Mouse (Mus musculus) heart, postnatal 10 days (tissue): Measurements from ENCODE around the gene Hivep3. TPM values are rescaled to one million over a fixed set of nuclear protein-coding genes. Genes with fewer than 3 reads are reported as not detected.

Experiments
- DNase-seq, 2 experiments: peaks; one replicate each; pipeline ENCODE4 v3.0.0; 2021
- intact Hi-C: fragments of 180-260 bp; cut with DNase I; formaldehyde crosslinking; loops from one replicate; pipeline ENCODE4 v1.15.1; 2025
- total RNA-seq, 2 experiments: library from RNA; stranded (reverse); gene quantifications; 2 replicates each; pipeline ENCODE4 v1.2.3; 2021

Hivep3 gene
- total RNA-seq, 2 experiments from 2014 or later, result 5.7 to 5.9 TPM

DNA sequence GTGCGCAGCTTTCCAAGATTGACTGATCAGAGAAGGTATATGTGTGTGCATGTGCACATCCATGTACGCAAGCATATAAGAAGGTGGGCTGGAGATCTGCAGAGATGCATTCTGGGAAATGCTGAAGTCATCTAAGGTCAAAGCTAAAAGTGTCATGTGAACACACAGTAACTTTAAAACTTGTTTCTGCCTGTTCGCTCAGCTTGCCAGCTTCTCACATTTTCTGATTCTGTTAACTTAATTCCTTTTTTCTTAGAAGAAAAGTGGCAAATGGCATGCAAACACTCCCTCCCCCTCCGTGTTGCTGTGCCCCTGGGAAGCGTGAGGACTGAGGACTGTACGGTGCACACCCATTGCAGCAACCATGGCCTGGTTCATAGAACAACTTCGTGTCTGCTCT, 308.9 kb downstream of the Hivep3 start:
- DNase-seq, result no peak
- intact Hi-C loops, result no loop called here

DNA sequence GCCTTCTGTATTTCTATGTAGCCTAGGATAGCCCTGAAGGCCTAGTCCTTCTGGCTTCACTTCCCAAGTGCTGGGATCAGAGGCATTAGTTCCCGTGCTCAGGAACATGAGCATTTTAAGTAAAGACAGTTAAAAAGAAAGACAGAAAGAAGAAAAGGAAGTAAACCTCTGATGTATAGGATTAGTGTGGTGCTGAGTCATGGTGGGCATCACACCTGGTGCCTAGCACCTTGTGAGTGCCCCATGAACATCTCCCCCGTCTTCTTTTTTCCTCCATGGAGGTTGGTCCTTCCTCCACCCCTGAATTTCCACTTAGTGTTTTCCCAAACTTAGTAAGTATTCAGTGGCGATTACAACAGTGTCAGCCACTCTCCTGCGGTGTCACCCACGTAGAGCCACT, 311.0 kb downstream of the Hivep3 start:
- no peak for DNase-seq
- intact Hi-C loops, result no loop called here

DNA sequence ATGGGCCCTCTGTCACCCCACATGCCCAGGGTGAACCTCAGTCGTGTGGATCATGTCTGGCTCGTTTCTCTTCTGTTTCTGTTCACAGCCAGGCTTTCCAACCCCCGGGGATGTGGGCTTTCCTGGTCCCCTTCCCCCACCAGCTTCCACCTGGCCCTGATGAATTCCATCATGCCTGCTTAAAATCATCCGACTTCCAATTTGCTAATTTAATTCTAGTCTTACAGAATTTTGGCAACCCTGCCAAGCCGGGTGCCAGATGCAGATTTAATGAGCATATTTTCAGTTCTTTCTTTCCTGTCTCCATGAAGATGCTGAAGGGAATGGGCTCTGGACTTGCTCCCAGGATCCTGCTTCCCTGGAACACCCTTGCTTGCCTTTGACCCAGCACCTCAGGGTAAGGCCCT, 311.6 kb downstream of the Hivep3 start:
- DNase-seq, result no peak
- intact Hi-C loops, result no loop called here

DNA sequence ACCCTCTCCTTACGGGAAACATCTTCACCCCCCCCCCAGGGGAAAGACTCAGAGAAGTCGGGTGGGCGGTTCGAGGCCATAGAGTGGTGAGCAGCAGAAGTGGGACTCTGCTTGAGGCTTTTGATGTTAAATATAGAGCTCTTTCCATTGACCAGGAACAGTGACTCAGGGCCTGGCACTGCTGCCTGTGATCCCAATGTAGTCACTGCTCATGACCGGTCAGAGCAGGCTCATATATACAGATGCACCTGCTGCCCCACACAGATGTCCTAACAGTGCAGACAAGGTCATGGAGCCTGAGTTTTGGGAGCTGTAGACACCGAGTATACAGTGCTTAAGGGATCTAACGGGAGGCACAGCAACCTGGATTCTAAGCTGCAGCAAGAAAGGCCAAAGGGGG, 312.3 kb downstream of the Hivep3 start:
- intact Hi-C loops, result no loop called here
- no peak for DNase-seq

DNA sequence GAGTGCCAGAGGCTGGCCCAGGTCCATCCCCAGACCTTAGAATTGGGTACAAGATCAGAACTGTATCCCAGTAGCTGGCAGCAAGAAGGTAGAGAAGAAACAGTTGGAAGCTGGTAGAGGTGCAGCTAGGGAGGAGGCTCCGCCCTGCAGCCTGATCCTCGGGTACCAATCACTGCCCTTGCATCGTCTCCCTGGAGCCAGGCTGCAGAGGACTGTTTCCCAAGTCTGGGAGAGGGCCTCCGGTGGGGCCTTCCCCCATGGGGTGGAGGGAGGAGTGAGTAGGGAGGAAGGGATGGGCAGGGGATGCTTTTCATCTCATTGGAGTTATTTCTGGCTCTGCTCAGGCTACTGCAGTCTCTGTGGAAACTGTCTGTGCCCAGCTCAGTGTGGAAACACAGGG, 313.5 kb downstream of the Hivep3 start:
- intact Hi-C loops, result no loop called here
- no peak for DNase-seq

DNA sequence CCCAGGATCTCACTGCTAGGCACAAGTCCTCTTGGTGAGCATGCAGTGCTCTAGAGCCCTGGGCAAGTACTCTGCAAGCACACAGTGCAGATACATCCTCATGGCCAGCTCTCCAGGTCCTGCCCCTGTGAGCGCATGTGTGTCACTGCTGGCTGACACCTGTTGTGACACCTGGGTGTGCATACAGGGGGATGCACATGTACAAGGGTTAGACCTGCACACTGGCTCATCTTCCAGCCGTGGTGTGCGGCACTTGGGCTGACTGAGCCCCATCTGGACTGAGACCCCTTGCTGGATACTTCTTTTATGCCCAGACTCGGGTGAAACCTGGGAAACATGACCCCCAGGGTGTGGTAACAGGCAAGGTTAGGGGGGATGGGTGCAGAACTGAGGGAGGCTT, 314.7 kb downstream of the Hivep3 start:
- intact Hi-C loops, result no loop called here

DNA sequence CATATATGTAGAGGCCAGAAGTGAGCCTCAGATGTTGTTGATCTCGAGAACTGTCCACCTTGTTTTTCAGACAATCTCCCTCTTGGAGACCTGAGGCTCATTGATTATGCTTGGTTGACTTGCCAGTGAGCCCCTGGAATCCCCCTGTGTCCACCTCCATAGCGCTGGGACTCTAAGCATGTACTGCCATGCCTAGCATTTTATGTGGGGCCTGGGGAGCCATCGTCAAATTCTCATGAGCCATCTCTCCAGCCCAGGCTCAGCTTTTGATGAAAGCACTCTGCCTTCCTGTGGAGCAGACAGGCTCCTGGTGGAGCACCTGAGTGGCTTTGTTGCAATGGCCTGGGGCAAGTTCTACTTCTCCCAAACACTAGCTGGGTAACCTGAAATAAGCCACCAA, 316.3 kb downstream of the Hivep3 start:
- no peak for DNase-seq
- intact Hi-C loops, result no loop called here

More for the DNA sequence above, 314.7 kb downstream of the Hivep3 start:
- DNase-seq, result no peak

DNA sequence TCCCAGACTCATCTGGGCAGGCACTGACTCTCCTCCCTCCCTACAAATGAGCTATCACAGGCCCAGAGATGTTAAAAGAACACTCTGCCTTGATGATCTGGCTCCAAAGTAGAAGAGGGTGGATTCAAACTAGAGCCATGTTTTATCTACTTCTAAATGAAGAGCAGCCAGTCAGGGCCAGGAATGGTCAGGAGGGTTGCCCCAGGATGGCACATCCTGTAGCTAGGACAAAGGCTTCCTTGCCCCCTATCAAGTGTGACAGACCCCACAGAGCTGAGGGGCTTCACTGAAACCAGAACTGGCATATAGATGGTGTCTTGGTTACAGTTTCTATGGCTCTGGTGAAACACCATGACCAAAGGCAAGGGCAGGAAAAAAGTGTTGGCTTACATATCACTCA, 318.9 kb downstream of the Hivep3 start:
- DNase-seq, result no peak
- intact Hi-C loops, result no loop called here

DNA sequence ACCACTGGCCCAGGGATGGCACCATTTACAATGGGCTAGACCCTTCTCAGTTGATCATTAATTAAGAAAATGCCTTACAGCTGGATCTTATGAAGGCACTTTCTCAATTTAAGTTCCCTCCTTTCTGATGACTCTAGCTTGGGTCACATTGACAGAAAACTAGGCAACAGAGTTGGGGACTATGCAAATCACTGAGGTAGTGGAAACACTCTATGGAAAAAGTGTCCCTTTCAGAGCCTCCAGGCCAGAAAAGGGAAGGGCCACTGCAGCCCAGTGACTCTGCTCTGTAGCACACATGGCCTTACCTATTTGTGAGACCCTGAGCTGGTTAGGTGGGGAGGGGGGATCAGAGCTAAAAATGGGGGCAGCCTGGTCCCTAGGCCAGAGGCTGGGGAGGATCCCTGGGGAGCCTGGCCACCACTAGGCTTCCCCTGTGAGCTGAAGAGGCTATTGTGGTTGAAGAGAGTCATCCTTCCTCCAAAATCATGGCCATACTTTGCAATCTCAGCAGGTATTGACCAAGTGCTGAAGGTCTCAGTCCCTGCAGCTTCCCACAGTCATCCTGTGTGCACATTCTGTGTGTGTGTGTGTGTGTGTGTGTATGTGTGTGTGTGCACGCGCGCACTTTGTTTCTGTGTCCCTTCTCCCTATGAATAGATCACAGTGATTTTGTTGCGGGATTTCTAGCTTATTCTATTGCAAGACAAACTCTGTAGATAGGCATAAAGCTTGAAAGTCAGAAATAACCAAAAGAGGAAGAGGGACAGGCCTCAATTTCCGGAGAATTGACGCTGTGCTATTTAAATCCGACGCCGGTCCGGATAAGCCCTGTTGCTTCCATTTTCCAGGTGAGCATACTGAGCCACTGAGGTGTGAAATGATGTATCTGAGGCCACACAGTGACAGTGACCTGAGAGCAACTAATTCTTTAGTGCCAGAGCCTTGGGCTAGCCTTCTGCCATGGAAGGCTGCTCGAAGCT, 319.7 kb downstream of the Hivep3 start:
- DNase-seq, result no peak
- intact Hi-C loops, result no loop called here

DNA sequence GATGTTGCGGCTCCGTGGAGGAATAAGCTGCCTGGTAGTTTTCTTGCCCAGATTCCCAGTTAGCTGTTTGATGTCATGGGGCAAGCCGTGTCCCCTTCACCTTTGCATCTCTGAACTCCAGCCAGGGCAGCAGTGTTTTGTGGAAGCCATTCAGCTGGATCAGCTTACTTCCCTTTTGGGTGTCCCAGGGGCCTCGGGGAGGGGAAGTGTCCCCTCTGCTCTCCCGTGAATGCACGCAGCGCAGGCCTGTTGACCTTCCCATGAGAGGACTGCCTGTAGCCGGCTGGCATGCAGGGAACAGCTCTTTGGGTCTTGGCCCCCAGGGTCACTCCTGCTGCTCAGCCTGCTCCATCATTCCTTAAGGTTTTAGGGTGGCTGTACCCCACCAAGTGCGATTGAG, 320.6 kb downstream of the Hivep3 start:
- DNase-seq, result peak in 1 of 2 experiments; percentile 30
- intact Hi-C loops, result no loop called here

DNA sequence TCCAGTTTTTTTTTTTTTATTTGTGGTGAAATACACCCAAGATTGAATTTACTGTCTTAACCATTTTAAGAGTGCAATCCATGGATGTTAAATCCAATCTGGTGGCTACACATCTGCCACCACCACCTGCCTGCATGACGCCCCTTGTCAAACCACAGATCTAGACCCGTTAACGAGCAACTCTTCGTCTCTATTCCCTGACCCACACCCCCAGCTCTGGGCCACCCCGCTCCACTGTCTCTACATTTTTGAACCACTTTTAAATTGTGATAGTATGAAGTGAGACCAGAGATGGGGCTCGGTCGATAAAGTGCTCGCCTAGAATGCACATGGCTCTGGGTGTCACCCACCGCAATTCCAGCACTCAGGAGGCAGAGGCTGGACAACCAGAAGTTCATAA, 322.9 kb downstream of the Hivep3 start:
- intact Hi-C loops, result no loop called here
- no peak for DNase-seq

DNA sequence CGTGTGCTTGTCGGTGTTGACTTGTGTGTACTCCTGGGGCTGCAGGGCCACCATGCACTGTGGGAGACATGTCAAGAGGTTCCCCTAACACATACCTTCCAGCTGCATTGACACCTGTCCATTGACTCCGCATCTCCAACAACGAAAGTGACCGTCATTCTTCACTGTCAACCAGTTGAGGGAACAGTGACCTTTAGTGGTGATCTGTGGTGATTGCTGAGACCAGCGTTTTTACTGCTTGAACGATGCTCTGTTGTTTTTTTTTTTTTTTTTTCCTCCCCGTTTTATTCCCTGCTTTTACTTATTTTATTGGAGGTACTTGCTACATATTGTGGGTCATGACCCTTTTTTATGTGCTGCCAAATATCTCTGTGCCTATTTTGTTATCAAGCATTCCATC, 323.9 kb downstream of the Hivep3 start:
- no peak for DNase-seq
- intact Hi-C loops, result no loop called here

DNA sequence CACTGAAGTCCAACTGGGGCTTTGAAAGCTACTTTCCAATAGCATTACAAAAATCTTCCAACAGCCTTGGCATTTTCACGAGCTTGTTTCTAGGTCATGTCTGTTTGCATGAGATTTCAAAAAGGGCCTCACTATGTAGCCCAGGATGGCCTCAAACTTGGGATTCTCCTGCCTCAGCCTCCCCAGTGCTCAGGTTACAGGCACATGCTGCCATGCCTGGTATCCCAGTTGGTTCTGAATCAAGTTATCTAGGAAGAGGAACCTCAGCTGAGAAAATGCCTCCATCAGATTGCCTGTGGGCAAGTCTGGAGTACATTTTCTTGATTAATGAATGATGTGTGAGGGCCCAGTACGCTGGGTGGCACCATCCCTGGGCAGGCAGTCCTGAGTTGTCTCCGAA, 324.6 kb downstream of the Hivep3 start:
- intact Hi-C loops, result no loop called here
- DNase-seq, result no peak

DNA sequence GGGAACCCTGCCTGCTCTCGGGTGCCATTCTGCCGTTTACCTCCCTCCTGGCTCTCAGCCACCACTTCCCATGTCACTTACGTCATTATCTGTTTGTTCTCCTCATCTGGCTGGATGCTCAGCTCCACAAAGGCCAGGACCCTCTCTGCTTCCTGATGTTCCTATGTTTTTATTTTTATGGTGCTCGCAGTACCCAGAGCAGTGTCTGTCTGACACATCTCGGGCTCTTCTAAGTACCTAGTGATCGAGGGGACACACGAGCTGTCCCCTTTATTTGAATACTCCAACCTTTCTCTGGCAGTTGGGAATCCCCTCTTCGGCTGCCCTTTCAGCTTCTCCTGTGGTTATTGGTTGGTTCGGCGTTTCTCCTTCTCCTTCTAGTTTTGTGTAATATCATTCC, 325.2 kb downstream of the Hivep3 start:
- intact Hi-C loops, result no loop called here

DNA sequence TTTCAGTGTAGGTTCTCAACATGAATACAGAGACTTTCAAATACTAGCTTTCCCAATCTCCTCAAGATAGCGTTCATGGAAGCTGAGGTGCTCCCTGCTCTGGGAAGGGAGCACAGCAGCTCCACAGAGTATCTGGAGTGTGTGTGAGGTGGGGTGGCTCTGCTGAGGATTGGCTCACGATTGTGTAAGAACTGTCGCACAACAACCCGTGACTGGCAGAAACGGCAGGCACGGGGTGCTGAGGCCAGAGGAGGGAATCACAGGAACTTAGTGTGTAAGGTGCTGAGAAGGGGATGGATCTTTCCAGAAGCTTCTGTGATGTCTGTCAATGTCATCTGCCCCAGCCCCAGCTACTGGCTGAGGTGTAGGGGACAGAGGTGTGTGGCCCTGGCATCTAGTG, 328.1 kb downstream of the Hivep3 start:
- DNase-seq, result no peak

More for the DNA sequence above, 325.2 kb downstream of the Hivep3 start:
- no peak for DNase-seq

DNA sequence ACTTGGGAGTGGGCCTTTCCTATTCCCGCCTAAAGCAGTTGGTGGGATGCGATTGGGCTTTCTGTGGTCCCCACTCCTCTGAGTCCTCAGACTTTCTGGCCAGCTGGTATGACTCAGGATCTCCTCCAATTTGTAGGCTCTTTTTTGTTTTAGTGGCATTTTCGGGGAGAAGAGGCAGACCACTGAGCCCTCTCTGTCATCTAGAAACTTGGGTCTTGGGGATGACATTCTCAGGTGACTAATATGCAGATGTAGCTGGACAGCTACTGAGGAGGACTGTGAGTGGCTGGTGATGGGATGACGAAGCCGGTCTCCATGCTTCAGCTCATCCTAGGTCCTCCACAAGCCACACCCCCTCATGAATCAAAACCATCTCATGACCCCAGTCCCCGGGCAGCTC, 328.6 kb downstream of the Hivep3 start:
- intact Hi-C loops, result no loop called here
- DNase-seq, result no peak

More for the DNA sequence above, 328.1 kb downstream of the Hivep3 start:
- intact Hi-C loops, result no loop called here

DNA sequence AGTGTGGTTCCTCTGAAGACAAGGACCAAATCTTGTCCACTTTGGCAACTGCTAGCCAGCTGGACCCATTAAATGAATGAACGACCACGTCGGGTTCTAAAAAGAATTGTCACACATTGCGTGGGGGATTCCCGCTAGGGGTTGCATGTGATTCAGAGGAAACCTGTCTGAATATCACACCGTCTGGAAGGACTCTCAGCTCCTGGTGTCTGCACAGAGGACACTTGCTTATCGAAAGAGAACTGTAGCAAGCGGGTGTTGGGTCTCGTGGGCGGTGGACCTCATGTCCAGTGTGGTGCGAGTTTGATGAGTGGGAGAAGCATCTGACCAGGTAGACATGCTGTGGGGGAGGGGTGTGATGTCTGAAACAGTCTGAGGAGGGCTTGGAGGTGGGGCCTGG, 329.2 kb downstream of the Hivep3 start:
- intact Hi-C loops, result no loop called here
- DNase-seq, result no peak

DNA sequence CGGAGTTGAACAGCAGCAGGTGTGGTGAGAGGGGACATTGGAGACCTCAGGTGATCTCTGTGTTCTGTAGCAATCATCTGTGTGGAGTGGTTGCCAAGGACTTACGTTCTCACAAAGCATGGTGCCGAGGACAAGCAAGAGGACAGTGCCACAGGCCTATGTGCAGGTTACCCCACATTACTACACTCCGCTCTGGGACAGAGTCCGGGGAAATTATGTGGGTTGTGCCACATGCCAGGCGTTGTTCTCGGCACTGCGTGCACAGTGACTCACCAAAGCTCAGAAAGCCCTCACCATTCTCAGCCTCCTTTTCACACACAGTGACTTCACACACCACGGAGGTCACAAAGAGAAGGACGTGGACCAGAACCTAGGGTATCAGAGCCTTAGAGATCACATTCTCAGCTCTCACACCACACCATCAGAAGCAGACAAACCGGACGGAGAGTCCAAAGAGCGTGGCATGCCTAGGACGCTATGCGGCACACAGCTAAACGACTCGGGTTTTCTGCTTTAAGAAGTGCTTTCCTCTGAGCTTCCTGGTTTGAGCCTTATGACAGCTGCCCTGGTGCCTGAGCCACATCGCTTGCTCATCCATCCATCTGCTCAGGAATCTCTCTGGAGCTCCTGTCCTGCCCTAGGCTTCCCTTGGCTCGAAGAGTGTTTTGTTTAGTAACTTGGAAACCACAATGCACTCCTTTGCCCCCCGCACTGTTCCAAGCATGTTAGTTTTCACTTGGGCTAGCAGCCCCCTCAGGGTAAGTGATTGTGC, 330.0 kb downstream of the Hivep3 start:
- DNase-seq, result no peak
- intact Hi-C loops, result no loop called here

DNA sequence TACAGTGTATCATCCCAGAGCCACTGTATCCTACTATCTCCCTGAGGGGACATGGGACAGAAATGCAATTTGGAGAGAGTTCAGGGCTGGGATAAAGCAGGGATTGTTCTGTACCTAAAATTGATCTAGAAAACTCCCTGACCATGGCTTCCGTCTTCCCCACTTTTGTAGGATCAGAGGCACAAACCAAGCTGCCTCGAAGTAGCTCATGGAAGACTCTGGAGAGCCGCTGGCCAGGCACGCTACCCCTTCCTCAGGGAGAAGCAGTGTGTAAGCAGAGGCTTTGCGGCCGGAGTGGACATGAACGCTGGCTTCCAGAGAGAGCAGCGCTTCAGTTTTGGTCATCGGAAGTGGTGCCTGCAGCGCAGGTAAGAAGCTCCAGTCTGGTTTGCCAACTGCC, 331.1 kb downstream of the Hivep3 start, which contains the start of gene AL607142.1:
Gene AL607142.1, plus strand, starts transcription at position 301 of the 400 bp plus-strand sequence.
- intact Hi-C loops, result no loop called here
- no peak for DNase-seq

DNA sequence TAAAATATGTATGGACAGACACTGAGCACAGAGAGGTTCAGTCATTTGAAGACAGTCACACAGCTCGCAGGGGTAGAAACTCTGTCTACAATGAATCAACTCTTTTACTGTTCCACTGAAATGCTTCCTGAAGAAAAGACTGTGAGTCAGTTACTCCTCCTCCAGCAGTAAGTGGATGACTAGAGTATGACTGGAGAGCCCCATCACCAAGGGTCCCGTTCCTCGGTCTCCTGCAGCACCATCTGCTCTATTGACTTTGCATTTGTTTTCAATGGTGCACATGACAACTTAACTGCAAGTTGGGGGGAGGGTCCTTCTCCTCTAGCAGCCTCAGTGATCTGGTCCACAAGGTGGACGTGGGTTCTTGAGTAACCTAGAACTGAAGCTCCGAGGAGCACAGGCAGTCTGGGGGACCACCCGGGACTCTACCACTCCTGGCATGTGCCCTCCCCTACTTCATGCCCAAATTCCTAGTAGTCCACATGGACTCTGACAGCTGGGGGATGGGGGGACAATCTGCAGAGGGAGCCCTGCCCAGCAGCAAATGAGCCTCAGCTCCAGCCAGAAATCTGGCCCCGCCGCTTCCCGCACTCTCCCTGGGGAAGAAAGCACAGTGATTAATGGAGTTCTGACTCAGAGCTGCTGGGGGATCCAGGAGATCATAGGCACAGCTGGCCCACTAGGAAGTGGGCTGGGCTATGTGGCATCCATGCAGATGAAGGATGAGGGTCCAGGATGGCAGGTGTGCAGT, 333.4 kb downstream of the Hivep3 start:
- peak in 1 of 2 experiments; percentile 47 for DNase-seq
- intact Hi-C loops, result no loop called here
